Mouse (Mus musculus) fibroblast of lung, adult 2 months (primary cell): ENCODE data around the gene Rfx3.

Source experiments
- DNase-seq: peaks from one replicate; pipeline ENCODE4 v3.0.0-alpha.2; 2011; ENCODE audit warnings: low read depth

Gene Rfx3

DNA sequence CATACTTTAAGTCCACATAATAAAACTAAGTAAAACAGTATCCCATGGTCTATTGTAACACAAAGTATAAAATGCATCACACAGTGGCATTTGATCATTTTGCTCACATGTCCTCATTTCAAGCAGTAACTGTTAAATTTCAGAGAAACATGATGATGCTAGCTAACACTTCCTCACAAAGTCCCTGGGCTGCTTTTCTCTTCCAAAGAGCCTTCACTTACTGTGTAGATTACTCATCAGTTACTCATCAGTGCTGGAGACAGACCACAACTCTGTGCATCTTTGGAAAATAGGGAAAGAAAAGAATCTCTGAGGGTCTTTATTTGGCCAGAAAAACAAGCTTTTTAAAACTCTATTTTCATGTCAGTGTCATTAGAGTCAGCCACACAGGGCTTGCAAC, 294.7 kb downstream of the Rfx3 start:
- DNase-seq, result no peak
